Mouse (Mus musculus) embryonic fibroblast, embryonic 13.5 days (primary cell): ENCODE measurements around the gene BC034090. TPM values are rescaled to one million over a fixed set of nuclear protein-coding genes. Genes with fewer than 3 reads are reported as not detected.

Experiments
- H3K27ac ChIP-seq: 2 replicates; pipeline ENCODE4 v1.5.1; 2012; ENCODE audit warnings: low read length, control low read depth, inconsistent platforms; ENCODE audit not compliant: insufficient read depth
- H3K4me1 ChIP-seq: 2 replicates; pipeline ENCODE4 v1.6.1; 2011; ENCODE audit warnings: low read length; ENCODE audit not compliant: control insufficient read depth, insufficient read depth
- H3K4me3 ChIP-seq: 2 replicates; pipeline ENCODE4 v1.5.1; 2011; ENCODE audit warnings: mild to moderate bottlenecking, control low read depth, low read length; ENCODE audit not compliant: insufficient read depth
- CTCF ChIP-seq: IDR thresholded peaks from 2 replicates; pipeline ENCODE4 v1.5.1; 2011; ENCODE audit warnings: mild to moderate bottlenecking, control low read depth, low read length, moderate library complexity, borderline replicate concordance; ENCODE audit not compliant: insufficient read depth
- POLR2A ChIP-seq: IDR thresholded peaks from 2 replicates; pipeline ENCODE4 v1.6.1; 2011; ENCODE audit warnings: low read depth, mild to moderate bottlenecking, control low read depth, low read length, moderate library complexity
- polyA plus RNA-seq: library from polyadenylated mRNA; stranded (reverse); fragments of >200 nt; gene quantifications from 2 replicates; pipeline ENCODE4 v1.2.4, GENCODE M21; 2011; ENCODE audit warnings: low read depth; ENCODE audit not compliant: missing spikeins, insufficient read length

The BC034090 gene
- polyA plus RNA-seq, 1 experiment, result 25.1 TPM

- H3K4me1 ChIP-seq, result no peaks in the 10 kb centered on the region
- no peak overlapping the region for H3K4me3 ChIP-seq
- TF ChIP-seq POLR2A (no peak), CTCF (no peak)
- no peak overlapping the region for H3K27ac ChIP-seq
Observed at GRCm38 (mm10) chr1:155242488-155242745, 1.8 kb downstream of the BC034090 start.

- no peak overlapping the region for H3K27ac ChIP-seq
- H3K4me1 ChIP-seq, result no peaks in the 10 kb centered on the region
- H3K4me3 ChIP-seq, result no peak overlapping the region
- TF ChIP-seq POLR2A (no peak), CTCF (no peak)
Observed at GRCm38 (mm10) chr1:155241701-155242487, 2.4 kb downstream of the BC034090 start.

- H3K4me3 ChIP-seq, result no peak overlapping the region
- H3K27ac ChIP-seq, result no peak overlapping the region
- TF ChIP-seq CTCF, result no peak
- no peak for TF ChIP-seq POLR2A
- no peaks in the 10 kb centered on the region for H3K4me1 ChIP-seq
Observed at GRCm38 (mm10) chr1:155239962-155240717, 4.1 kb downstream of the BC034090 start.

GRCm38 (mm10) chr1:155239169-155239568, 5.1 kb downstream of the BC034090 start:
- H3K4me1 ChIP-seq, result no peaks in the 10 kb centered on the region
- H3K4me3 ChIP-seq, result no peak overlapping the region
- no peak overlapping the region for H3K27ac ChIP-seq
- TF ChIP-seq POLR2A, result no peak
- TF ChIP-seq CTCF, result no peak

- Histone ChIP-seq H3K27ac (no peak overlapping the region), H3K4me1 (peaks cover 7% of the 10 kb centered on the region), H3K4me3 (no peak overlapping the region)
- TF ChIP-seq POLR2A, result no peak
- no peak for TF ChIP-seq CTCF
Observed at GRCm38 (mm10) chr1:155238126-155238525, 6.1 kb downstream of the BC034090 start.

GRCm38 (mm10) chr1:155237390-155237789, 6.9 kb downstream of the BC034090 start:
- Histone ChIP-seq H3K27ac (no peak overlapping the region), H3K4me3 (no peak overlapping the region), H3K4me1 (peaks cover 7% of the 10 kb centered on the region)
- TF ChIP-seq POLR2A, result no peak
- no peak for TF ChIP-seq CTCF

- Histone ChIP-seq H3K4me1 (peaks cover 7% of the 10 kb centered on the region), H3K4me3 (no peak overlapping the region), H3K27ac (no peak overlapping the region)
- TF ChIP-seq CTCF (no peak), POLR2A (no peak)
Observed at GRCm38 (mm10) chr1:155236306-155237024, 7.8 kb downstream of the BC034090 start.

- no peak overlapping the region for H3K4me3 ChIP-seq
- TF ChIP-seq CTCF, result no peak
- no peak for TF ChIP-seq POLR2A
- peaks cover 7% of the 10 kb centered on the region for H3K4me1 ChIP-seq
- no peak overlapping the region for H3K27ac ChIP-seq
Observed at GRCm38 (mm10) chr1:155235641-155236040, 8.6 kb downstream of the BC034090 start.

GRCm38 (mm10) chr1:155233931-155234607, 10.2 kb downstream of the BC034090 start:
- peaks cover 7% of the 10 kb centered on the region for H3K4me1 ChIP-seq
- TF ChIP-seq CTCF (no peak), POLR2A (no peak)
- H3K27ac ChIP-seq, result peak overlapping the region; percentile 5; the same call in 1 of the 2 replicates
- H3K4me3 ChIP-seq, result no peak overlapping the region
